Mouse (Mus musculus): ENCODE data around the gene Rps25. TPM values are rescaled to one million over a fixed set of nuclear protein-coding genes. Genes with fewer than 3 reads are reported as not detected.
"Not testable (repeated sequence)": the region's sequence is repeated elsewhere in the genome, so short reads cannot be mapped to it uniquely, and the experiment has no call there.

The Rps25 gene
- polyA plus RNA-seq (2015; fragmentation: Nextera tagmentation; extraction: Ambion mirVana) = 1,409 and 1,489 TPM in 2 replicates

DNA sequence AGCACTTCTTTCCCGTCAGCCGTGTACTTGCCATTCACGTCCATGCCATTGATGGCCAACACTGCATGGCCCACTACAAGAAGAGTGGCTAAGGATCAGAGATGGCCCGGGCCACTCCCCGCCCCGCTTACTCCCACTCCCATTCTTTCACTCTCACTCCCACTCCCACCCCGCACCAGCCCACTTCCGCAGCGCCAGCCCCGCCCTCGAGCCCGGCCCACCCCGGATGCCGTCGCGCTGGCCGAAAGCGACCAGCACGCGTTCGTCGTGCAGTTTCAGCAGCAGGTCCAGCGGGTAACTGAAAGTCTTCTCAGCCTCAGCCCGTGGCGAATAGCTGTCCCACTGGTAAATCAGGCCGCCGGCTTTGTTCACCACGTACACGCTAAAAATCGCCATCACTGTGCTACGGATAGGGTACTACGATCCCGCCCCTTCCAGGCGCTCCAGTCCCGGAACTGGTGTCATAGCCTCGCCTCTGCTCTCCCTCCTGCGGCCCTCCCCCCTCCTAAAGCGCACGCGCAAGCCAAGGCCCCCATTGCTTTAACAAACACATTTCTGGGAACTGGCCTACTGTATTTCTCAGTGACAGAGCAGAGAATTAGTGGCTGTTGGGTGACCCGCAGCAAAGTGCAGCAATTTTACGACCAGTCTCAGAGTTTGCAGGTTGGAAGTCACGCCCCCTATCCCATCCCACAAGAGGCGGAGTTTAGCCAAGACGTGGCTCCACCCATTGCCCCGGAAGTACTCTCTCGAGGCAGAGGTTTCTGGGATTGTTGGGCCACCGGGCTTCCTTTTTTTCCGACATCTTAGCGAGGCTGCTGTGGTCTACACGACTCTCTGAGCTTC, at the start of gene Rps25, which contains the start of gene Trappc4:
Gene Rps25, plus strand, starts transcription at position 234 of the 846 bp plus-strand sequence.
Gene Trappc4, minus strand, starts transcription at position 695 of the 846 bp plus-strand sequence.
- no peaks in the 10 kb centered on the region for H3K9me3 ChIP-seq (ENCODE audit: low read length)
- TF ChIP-seq EP300 (IDR thresholded peaks at IDR 0.05; ENCODE audit: low read depth) (peak; percentile 52), CTCF (IDR thresholded peaks at IDR 0.05; ENCODE audit: low read depth) (peak; percentile 1; the same call in 1 of the 2 replicates)
- H3K4me2 ChIP-seq (ENCODE audit: low read depth, low read length) = peak within 1 kb of the TSS; percentile 70
- H3K36me3 ChIP-seq (replicated peaks; ENCODE audit: insufficient read depth, low read length) = peaks cover 59% of the 10 kb centered on the region
- peak; percentile 93 for ATAC-seq
- peak within 1 kb of the TSS; percentile 87 for H3K9ac ChIP-seq (replicated peaks)
- H3K4me1 ChIP-seq (ENCODE audit: insufficient read depth) = peaks cover 17% of the 10 kb centered on the region
- H3K27ac ChIP-seq (ENCODE audit: low read depth) = peak within 1 kb of the TSS; percentile 91
- H3K4me3 ChIP-seq (ENCODE audit: low read depth, low read length) = peak within 1 kb of the TSS; percentile 84
- WGBS (ENCODE audit: insufficient replicate concordance) = under 1% methylated on average over 51 of the region's 51 CpGs
- no peaks in the 10 kb centered on the region for H3K27me3 ChIP-seq (ENCODE audit: insufficient read depth, low read length)
- peak; percentile 96 for DNase-seq

DNA sequence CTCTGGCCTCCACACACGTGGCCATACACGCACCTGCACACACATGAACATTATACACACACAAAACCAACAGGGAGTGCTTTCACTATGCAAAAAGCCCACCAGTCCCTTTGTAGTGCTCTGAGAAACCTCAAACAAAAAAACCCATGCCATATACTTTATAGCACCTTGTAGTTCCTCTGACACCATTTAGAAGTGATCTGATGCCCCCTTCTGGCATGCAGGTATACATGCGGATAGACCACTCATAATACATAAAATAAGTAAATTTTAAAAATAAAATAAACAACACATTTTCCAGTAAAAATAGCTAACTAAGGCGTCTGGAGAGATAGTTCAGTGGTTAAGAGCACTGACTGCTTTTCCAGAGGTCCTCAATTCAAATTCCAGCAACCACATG, 49.7 kb upstream of the Rps25 start:
- 65% methylated on average over 4 of the region's 4 CpGs for WGBS (ENCODE audit: insufficient replicate concordance)
- peaks cover 61% of the 10 kb centered on the region for H3K36me3 ChIP-seq (replicated peaks; ENCODE audit: insufficient read depth, low read length)
- peaks cover 6% of the 10 kb centered on the region for H3K4me1 ChIP-seq (ENCODE audit: insufficient read depth)
- H3K4me3 ChIP-seq (ENCODE audit: low read depth, low read length) = no peak overlapping the region
- H3K27me3 ChIP-seq (ENCODE audit: insufficient read depth, low read length) = no peaks in the 10 kb centered on the region
- DNase-seq = no peak
- TF ChIP-seq CTCF (IDR thresholded peaks at IDR 0.05; ENCODE audit: low read depth) (peak; percentile 76), EP300 (IDR thresholded peaks at IDR 0.05; ENCODE audit: low read depth) (no peak)
- ATAC-seq = no peak
- no peaks in the 10 kb centered on the region for H3K9me3 ChIP-seq (ENCODE audit: low read length)
- H3K9ac ChIP-seq (replicated peaks) = no peak overlapping the region
- no peak overlapping the region for H3K4me2 ChIP-seq (ENCODE audit: low read depth, low read length)
- no peak overlapping the region for H3K27ac ChIP-seq (ENCODE audit: low read depth)

DNA sequence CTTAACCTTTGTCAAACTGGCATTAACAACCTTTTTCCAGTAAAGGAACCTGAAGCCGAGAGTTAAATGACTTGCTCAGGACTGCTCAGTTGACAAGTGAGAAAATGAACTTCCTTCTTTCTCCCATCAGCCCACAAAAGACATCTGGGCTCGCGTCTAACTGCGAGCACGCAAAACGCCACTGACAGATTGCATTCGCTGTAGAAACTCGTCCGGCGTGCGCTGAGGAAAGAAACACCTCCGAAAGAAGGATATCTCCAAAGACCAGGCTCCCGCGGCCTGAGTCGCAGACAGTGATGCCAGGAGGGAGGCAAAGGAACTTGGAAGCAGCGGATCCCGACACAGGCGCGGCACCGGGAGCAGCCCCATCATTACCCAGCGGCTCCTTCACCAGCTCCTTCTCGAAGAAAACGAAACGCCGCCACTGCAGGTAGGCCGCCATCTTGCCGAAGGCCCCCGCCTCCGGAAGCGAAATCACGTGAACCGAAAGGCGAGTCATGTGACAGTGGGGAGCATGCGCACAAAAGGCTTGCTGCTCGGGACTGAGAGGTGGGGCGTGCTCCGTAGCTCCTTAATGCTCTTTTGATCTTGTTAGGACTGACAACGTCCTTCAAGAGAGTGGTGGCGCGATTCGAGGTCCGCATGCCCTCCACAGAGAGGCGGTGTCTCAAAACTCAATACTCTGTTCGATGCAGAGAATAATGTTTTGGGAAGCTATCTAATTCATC, 45.6 kb upstream of the Rps25 start, which contains the start of gene Vps11:
Gene Vps11, minus strand, starts transcription at position 481 of the 728 bp plus-strand sequence.
- WGBS (ENCODE audit: insufficient replicate concordance) = under 1% methylated on average over 44 of the region's 44 CpGs

DNA sequence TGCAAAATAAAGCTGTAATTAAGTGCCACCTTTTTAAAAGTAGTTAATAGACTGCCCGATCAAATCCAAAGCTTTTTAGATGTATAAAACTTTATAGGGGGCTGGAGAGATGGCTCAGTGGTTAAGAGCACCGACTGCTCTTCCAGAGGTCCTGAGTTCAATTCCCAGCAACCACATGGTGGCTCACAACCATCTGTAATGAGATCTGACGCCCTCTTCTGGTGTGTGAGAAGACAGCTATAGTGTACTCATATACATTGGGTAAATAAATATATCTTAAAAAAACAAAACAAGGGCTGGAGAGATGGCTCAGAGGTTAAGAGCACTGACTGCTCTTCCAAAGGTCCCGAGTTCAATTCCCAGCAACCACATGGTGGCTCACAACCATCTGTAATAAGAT, 45.0 kb upstream of the Rps25 start:
- peak overlapping the region; percentile 91 for H3K27ac ChIP-seq (ENCODE audit: low read depth)
- H3K4me1 ChIP-seq (ENCODE audit: insufficient read depth); H3K27me3 ChIP-seq (ENCODE audit: insufficient read depth, low read length); DNase-seq; H3K9me3 ChIP-seq (ENCODE audit: low read length): not testable (repeated sequence)
- peak; percentile 45 for ATAC-seq
- WGBS (ENCODE audit: insufficient replicate concordance) = 38% methylated on average over 4 of the region's 4 CpGs
- H3K9ac ChIP-seq (replicated peaks) = peak overlapping the region; percentile 89
- peak overlapping the region; percentile 92 for H3K4me3 ChIP-seq (ENCODE audit: low read depth, low read length)
- H3K36me3 ChIP-seq (replicated peaks; ENCODE audit: insufficient read depth, low read length) = peaks cover 15% of the 10 kb centered on the region
- H3K4me2 ChIP-seq (ENCODE audit: low read depth, low read length) = peak overlapping the region; percentile 76

More for the DNA sequence above, 45.6 kb upstream of the Rps25 start, which contains the start of gene Vps11:
- Histone ChIP-seq H3K9ac (replicated peaks) (peak within 1 kb of the TSS; percentile 89), H3K4me3 (ENCODE audit: low read depth, low read length) (peak within 1 kb of the TSS; percentile 92), H3K9me3 (ENCODE audit: low read length) (no peaks in the 10 kb centered on the region), H3K4me1 (ENCODE audit: insufficient read depth) (peaks cover 6% of the 10 kb centered on the region), H3K36me3 (replicated peaks; ENCODE audit: insufficient read depth, low read length) (peaks cover 21% of the 10 kb centered on the region), H3K4me2 (ENCODE audit: low read depth, low read length) (peak within 1 kb of the TSS; percentile 76), H3K27me3 (ENCODE audit: insufficient read depth, low read length) (no peaks in the 10 kb centered on the region), H3K27ac (ENCODE audit: low read depth) (peak within 1 kb of the TSS; percentile 91)
- ATAC-seq (peak; percentile 94), DNase-seq (peak; percentile 97)
- TF ChIP-seq CTCF (IDR thresholded peaks at IDR 0.05; ENCODE audit: low read depth) (no peak), EP300 (IDR thresholded peaks at IDR 0.05; ENCODE audit: low read depth) (no peak)

DNA sequence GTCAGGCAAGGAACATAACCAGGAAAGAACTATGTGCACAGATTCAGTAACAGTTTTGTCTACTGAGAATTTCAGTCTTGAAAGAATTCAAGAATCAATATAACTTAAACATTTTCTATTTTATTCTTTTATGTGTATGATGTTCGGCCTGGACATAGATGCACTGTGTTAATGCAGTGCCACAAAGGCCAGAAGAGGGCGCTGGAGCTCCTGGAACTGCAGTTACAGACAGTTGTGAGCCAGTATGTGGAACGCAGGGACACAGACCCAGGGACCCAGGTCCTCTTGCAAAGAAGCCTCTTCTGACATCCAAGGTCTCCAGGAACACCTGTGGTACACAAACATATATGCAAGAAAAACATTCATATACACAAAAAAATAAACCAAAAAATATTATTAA, 42.5 kb upstream of the Rps25 start:
- H3K4me3 ChIP-seq (ENCODE audit: low read depth, low read length) = no peak overlapping the region
- TF ChIP-seq CTCF (IDR thresholded peaks at IDR 0.05; ENCODE audit: low read depth) (peak; percentile 66), EP300 (IDR thresholded peaks at IDR 0.05; ENCODE audit: low read depth) (no peak)
- peak; percentile 40 for DNase-seq
- WGBS (ENCODE audit: insufficient replicate concordance) = 67% methylated on average over 3 of the region's 3 CpGs
- no peaks in the 10 kb centered on the region for H3K9me3 ChIP-seq (ENCODE audit: low read length)
- H3K9ac ChIP-seq (replicated peaks) = no peak overlapping the region
- no peak for ATAC-seq
- H3K4me2 ChIP-seq (ENCODE audit: low read depth, low read length) = no peak overlapping the region
- H3K27me3 ChIP-seq (ENCODE audit: insufficient read depth, low read length) = no peaks in the 10 kb centered on the region
- no peaks in the 10 kb centered on the region; the same call in 1 of the 2 replicates for H3K36me3 ChIP-seq (replicated peaks; ENCODE audit: insufficient read depth, low read length)
- peaks cover 6% of the 10 kb centered on the region for H3K4me1 ChIP-seq (ENCODE audit: insufficient read depth)
- H3K27ac ChIP-seq (ENCODE audit: low read depth) = no peak overlapping the region

DNA sequence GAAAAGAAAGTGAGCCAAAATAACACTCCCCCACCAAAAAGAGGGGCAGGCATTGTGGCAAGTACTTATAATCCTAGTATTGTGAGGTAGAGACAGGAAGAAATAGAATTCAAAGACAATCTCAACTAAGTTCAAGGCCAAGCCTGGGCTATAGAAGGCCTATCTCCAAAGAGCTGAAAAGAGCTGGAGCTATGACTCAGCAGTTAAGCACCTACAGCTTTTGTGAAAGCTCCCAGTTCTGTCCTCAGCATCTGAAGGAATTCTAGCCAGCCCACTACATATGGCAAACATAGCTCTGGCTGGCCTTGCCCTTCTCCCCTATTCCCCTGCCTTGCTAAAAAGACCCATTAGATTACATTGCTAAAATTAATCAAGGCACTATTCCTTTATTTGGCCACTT, 33.6 kb upstream of the Rps25 start:
- peaks cover 10% of the 10 kb centered on the region for H3K4me1 ChIP-seq (ENCODE audit: insufficient read depth)
- peak; percentile 21; the same call in 1 of the 2 replicates for ATAC-seq

More for the DNA sequence above, 33.6 kb upstream of the Rps25 start:
- H3K27me3 ChIP-seq (ENCODE audit: insufficient read depth, low read length) = no peaks in the 10 kb centered on the region
- no peak for DNase-seq
- H3K27ac ChIP-seq (ENCODE audit: low read depth) = 0 out of 2 replicates have a peak overlapping the region, but pooled peaks have one; percentile 1
- no peaks in the 10 kb centered on the region for H3K36me3 ChIP-seq (replicated peaks; ENCODE audit: insufficient read depth, low read length)
- no peaks in the 10 kb centered on the region for H3K9me3 ChIP-seq (ENCODE audit: low read length)
- no peak overlapping the region for H3K4me2 ChIP-seq (ENCODE audit: low read depth, low read length)
- H3K4me3 ChIP-seq (ENCODE audit: low read depth, low read length) = no peak overlapping the region
- TF ChIP-seq EP300 (IDR thresholded peaks at IDR 0.05; ENCODE audit: low read depth) (no peak), CTCF (IDR thresholded peaks at IDR 0.05; ENCODE audit: low read depth) (no peak)
- no peak overlapping the region for H3K9ac ChIP-seq (replicated peaks)

All from liver, postnatal 0 days (tissue).